Mouse (Mus musculus): ENCODE results near the gene Lgmn. TPM values are rescaled to one million over a fixed set of nuclear protein-coding genes. Genes with fewer than 3 reads are reported as not detected.

Gene Lgmn
- total and polyA plus RNA-seq, 2 experiments from 2014 or later: 94.0 to 118 TPM

DNA sequence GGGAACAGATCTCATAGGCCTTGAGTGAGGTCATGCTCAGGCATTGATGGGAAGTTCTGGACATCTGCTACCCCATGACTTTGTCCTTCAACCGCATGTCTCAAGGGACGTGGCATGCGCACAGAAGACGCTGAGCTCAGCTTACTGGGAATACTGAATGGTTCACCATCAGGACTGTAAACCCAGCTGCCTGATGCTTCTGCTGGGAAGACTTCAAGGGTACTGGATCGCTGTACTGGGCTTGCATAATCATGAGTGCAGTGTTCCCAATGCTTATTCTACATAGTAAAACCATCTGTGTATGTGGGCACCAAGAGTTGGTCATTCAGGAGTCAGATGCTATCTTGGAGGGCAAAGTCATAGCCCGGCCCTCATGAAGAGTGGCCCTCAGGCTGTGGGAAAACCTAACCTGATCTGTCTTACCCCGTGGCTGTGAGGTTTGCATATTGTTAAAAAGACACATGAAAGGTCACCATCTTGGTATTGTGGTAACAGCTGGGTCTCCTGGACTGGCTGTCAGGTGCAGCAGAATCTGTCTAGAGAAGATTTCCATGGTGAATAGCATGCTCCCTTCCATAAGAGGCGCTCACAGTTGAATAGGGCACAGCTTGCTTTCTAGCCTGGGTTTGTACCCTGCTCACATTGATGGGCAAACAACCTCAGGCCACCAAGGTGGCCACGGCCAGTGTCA, 73.3 kb downstream of the Lgmn start:
- Histone ChIP-seq H3K27ac (ENCODE audit: low read depth) (no peak overlapping the region), H3K27me3 (ENCODE audit: control insufficient read depth, insufficient read depth, low read length) (no peaks in the 10 kb centered on the region), H3K9me3 (replicated peaks; ENCODE audit: control insufficient read depth, low read length) (no peaks in the 10 kb centered on the region), H3K4me2 (ENCODE audit: low read depth, low read length) (no peak overlapping the region), H3K9ac (replicated peaks; ENCODE audit: low read depth, low read length) (no peak overlapping the region), H3K4me3 (ENCODE audit: low read depth, low read length) (no peak overlapping the region), H3K36me3 (replicated peaks; ENCODE audit: control insufficient read depth, insufficient read depth, low read length) (peaks cover 37% of the 10 kb centered on the region), H3K4me1 (ENCODE audit: control insufficient read depth, insufficient read depth) (peaks cover 9% of the 10 kb centered on the region)
- ATAC-seq (ENCODE audit: insufficient read depth, low read depth): no peak
- TF ChIP-seq CTCF (IDR thresholded peaks at IDR 0.05; ENCODE audit: low read depth) (no peak), EP300 (IDR thresholded peaks at IDR 0.05; ENCODE audit: low read depth) (no peak)
- no peak for DNase-seq (ENCODE audit: low spot score)
- WGBS: 87% methylated on average over 9 of the region's 9 CpGs

DNA sequence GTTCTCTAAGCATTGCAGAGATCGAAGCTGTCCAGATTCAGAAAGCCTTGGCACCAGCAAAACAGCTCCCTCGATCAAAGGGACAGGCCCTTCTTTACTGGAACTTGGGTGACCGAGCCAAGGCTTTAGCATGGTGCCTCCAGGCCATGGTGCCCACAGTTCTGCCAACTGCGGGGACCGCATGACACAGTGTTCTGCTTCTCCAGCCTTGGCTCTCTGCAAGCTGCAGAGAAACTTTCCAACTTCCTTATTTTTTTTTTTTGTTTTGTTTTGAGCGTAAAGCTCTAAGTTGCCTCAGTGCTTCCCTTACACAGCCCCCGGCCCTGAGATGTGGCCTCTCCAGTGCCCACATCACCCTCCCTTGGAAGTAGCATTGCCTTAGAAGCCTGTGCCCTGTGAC, 74.6 kb downstream of the Lgmn start:
- Histone ChIP-seq H3K9me3 (replicated peaks; ENCODE audit: control insufficient read depth, low read length) (no peaks in the 10 kb centered on the region), H3K4me1 (ENCODE audit: control insufficient read depth, insufficient read depth) (peaks cover 9% of the 10 kb centered on the region), H3K36me3 (replicated peaks; ENCODE audit: control insufficient read depth, insufficient read depth, low read length) (peaks cover 42% of the 10 kb centered on the region), H3K4me2 (ENCODE audit: low read depth, low read length) (no peak overlapping the region), H3K27me3 (ENCODE audit: control insufficient read depth, insufficient read depth, low read length) (no peaks in the 10 kb centered on the region), H3K9ac (replicated peaks; ENCODE audit: low read depth, low read length) (no peak overlapping the region), H3K27ac (ENCODE audit: low read depth) (no peak overlapping the region), H3K4me3 (ENCODE audit: low read depth, low read length) (no peak overlapping the region)
- 83% methylated on average over 7 of the region's 7 CpGs for WGBS
- ATAC-seq (ENCODE audit: insufficient read depth, low read depth) (no peak), DNase-seq (ENCODE audit: low spot score) (no peak)
- no peak for TF ChIP-seq CTCF (IDR thresholded peaks at IDR 0.05; ENCODE audit: low read depth)
- no peak for TF ChIP-seq EP300 (IDR thresholded peaks at IDR 0.05; ENCODE audit: low read depth)

DNA sequence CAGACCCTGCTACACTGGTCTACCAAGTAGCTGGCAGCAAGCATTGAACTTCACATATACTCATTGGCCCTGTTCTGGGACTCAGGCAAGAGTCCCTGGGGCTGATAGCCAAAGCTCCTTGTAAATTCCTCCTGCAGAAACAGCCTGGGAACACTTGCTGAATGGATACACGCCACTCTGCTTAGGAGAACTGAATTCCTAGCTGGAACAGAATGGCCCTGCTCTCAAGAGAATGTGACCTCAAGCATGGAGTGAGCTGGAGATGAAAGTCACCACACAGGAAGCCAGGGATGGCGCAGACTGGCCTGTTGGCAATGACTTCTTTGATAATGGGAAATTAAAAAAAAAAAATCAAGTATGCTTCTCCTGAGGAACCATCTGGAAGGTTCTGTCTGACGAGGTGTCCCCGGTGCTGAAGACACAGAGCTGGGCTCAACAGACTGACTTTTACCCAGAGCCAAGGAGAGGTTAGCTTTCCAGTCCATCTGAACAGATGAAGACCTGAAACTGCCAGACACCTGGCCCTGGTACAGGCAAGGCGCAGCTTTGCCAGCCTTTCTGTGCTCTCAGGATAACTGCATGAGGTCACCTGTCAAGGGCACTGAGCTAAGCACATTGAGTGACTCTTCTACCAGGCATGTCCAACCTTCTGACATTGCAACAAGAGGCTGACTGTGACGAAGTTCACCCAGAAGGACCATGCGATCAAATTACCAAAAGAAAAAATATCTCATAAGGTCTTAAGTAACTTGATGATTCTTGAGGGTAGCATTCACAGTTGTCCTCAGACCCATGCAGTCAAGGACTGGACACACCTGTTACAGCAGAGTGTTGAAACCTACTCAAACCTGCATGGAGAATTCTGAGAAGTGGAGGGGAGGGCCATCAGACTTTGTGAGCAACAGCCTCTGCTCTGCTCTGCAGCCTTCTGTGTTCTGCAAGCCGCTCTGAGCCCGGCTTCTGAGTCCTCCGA, 78.1 kb downstream of the Lgmn start:
- peaks cover 44% of the 10 kb centered on the region; the same call in 1 of the 2 replicates for H3K36me3 ChIP-seq (replicated peaks; ENCODE audit: control insufficient read depth, insufficient read depth, low read length)
- TF ChIP-seq EP300 (IDR thresholded peaks at IDR 0.05; ENCODE audit: low read depth) (no peak), CTCF (IDR thresholded peaks at IDR 0.05; ENCODE audit: low read depth) (no peak)
- no peak overlapping the region for H3K27ac ChIP-seq (ENCODE audit: low read depth)
- no peak overlapping the region for H3K4me2 ChIP-seq (ENCODE audit: low read depth, low read length)
- ATAC-seq (ENCODE audit: insufficient read depth, low read depth) (0 out of 2 replicates have a peak, but pooled peaks have one; percentile 55), DNase-seq (ENCODE audit: low spot score) (no peak)
- H3K27me3 ChIP-seq (ENCODE audit: control insufficient read depth, insufficient read depth, low read length): no peaks in the 10 kb centered on the region
- no peaks in the 10 kb centered on the region; the same call in 1 of the 2 replicates for H3K4me1 ChIP-seq (ENCODE audit: control insufficient read depth, insufficient read depth)
- H3K4me3 ChIP-seq (ENCODE audit: low read depth, low read length): no peak overlapping the region
- no peak overlapping the region for H3K9ac ChIP-seq (replicated peaks; ENCODE audit: low read depth, low read length)
- WGBS: 72% methylated on average over 10 of the region's 10 CpGs
- H3K9me3 ChIP-seq (replicated peaks; ENCODE audit: control insufficient read depth, low read length): no peaks in the 10 kb centered on the region

DNA sequence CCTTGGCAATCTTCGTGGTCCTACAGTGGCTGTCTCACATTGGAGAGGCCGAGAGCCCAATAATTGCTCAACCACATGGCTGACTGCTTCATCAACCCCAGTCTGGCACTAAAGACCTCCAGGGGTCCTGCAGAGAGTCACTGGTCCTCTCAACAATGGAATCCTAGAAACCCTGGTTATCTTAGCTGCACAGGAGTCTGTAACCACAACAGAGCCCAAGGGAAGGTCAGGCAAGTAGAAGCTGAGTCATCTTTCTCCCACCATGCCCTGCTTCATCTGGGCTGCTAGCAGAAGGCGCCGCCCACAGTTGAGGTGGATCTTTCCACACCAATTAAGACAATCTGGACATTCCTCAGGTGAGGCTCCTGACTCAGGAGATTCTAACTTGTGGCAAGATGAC, 80.2 kb downstream of the Lgmn start:
- WGBS: 96% methylated on average over 4 of the region's 4 CpGs
- no peak for TF ChIP-seq EP300 (IDR thresholded peaks at IDR 0.05; ENCODE audit: low read depth)
- TF ChIP-seq CTCF (IDR thresholded peaks at IDR 0.05; ENCODE audit: low read depth): no peak
- Histone ChIP-seq H3K4me1 (ENCODE audit: control insufficient read depth, insufficient read depth) (no peaks in the 10 kb centered on the region; the same call in 1 of the 2 replicates), H3K36me3 (replicated peaks; ENCODE audit: control insufficient read depth, insufficient read depth, low read length) (peaks cover 33% of the 10 kb centered on the region; the same call in 1 of the 2 replicates), H3K9me3 (replicated peaks; ENCODE audit: control insufficient read depth, low read length) (no peaks in the 10 kb centered on the region), H3K9ac (replicated peaks; ENCODE audit: low read depth, low read length) (no peak overlapping the region), H3K4me3 (ENCODE audit: low read depth, low read length) (no peak overlapping the region), H3K27ac (ENCODE audit: low read depth) (no peak overlapping the region), H3K4me2 (ENCODE audit: low read depth, low read length) (no peak overlapping the region), H3K27me3 (ENCODE audit: control insufficient read depth, insufficient read depth, low read length) (no peaks in the 10 kb centered on the region)
- DNase-seq (ENCODE audit: low spot score) (no peak), ATAC-seq (ENCODE audit: insufficient read depth, low read depth) (no peak)

DNA sequence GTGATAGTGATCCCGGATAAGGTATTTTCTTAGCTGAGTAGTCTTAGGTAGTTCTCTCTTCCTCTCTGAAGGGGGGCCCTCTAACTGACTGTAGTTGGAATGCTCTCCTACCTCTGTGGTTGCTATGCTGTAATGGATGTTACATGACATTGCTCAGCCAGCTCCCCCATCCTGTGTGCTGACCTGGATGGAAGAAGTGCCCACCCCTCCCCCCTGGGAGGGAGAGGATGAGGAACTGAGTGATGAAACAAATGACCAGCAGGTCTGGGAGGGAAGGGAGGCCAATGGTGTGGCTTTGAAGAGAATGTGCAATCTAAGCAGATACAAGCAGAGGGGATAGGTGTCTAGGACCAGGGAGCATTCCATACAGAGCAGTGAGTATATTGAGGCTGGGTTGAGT, 82.8 kb downstream of the Lgmn start:
- H3K9ac ChIP-seq (replicated peaks; ENCODE audit: low read depth, low read length): no peak overlapping the region
- no peaks in the 10 kb centered on the region; the same call in 1 of the 2 replicates for H3K4me1 ChIP-seq (ENCODE audit: control insufficient read depth, insufficient read depth)
- H3K36me3 ChIP-seq (replicated peaks; ENCODE audit: control insufficient read depth, insufficient read depth, low read length): peaks cover 33% of the 10 kb centered on the region
- H3K27me3 ChIP-seq (ENCODE audit: control insufficient read depth, insufficient read depth, low read length): no peaks in the 10 kb centered on the region
- H3K27ac ChIP-seq (ENCODE audit: low read depth): no peak overlapping the region
- no peaks in the 10 kb centered on the region for H3K9me3 ChIP-seq (replicated peaks; ENCODE audit: control insufficient read depth, low read length)
- no peak for ATAC-seq (ENCODE audit: insufficient read depth, low read depth)
- H3K4me2 ChIP-seq (ENCODE audit: low read depth, low read length): no peak overlapping the region
- TF ChIP-seq CTCF (IDR thresholded peaks at IDR 0.05; ENCODE audit: low read depth) (no peak), EP300 (IDR thresholded peaks at IDR 0.05; ENCODE audit: low read depth) (no peak)
- H3K4me3 ChIP-seq (ENCODE audit: low read depth, low read length): no peak overlapping the region
- DNase-seq (ENCODE audit: low spot score): no peak
- 86% methylated on average over 1 of the region's 1 CpGs for WGBS
